ENCODE assay signal across 14 mouse cellular contexts in genomic region chr16:45544341-45544740, GRCm38 (mm10). TPM values are rescaled to one million over a fixed set of nuclear protein-coding genes. Genes with fewer than 3 reads are reported as not detected.
"Had no signal": no experiment of that assay in that cellular context is flagged by ENCODE, and none has a peak within 500 bp of the region (broad histone marks: within the 10 kb centered on the region; RNA-seq: fewer than 3 reads in every experiment).

No protein-coding gene starts in this region.

- DNase-seq: kidney, adult 8-10 months; kidney, postnatal 36 days; layer of hippocampus, adult 9-11 months; layer of hippocampus, postnatal 36 days; lung, embryonic 14.5 days; lung, postnatal 10 days; right cerebral cortex, postnatal 14 days had no signal

- ATAC-seq: intestine, postnatal 0 days; liver, embryonic 12.5 days; midbrain, embryonic 15.5 days had no signal

RNA-seq across cellular contexts. Expression of gene Slc9c1, which starts 9.2 kb away (rescaled TPM):
- total RNA-seq: layer of hippocampus, adult 18-20 months; layer of hippocampus, postnatal 36 days; left cerebral cortex, adult 8-10 months; left cerebral cortex, postnatal 25 days; monocyte, adult 5-6 weeks had no signal

RNA-seq across cellular contexts. Expression of gene Gm17783, which starts 12.5 kb away (rescaled TPM):
- total RNA-seq: layer of hippocampus, adult 18-20 months; layer of hippocampus, postnatal 36 days; left cerebral cortex, adult 8-10 months; left cerebral cortex, postnatal 25 days; monocyte, adult 5-6 weeks had no signal

RNA-seq across cellular contexts. Expression of gene Gm609, which starts 51.6 kb away (rescaled TPM):
- total RNA-seq: monocyte, adult 5-6 weeks had no signal
